8 mouse cellular contexts compared by ENCODE assay signal in genomic region chr12:32378528-32379295, GRCm38 (mm10). TPM values are rescaled to one million over a fixed set of nuclear protein-coding genes. Genes with fewer than 3 reads are reported as not detected.
A peak's percentile ranks its signal among the peaks of the same experiment; 100 is the strongest.
DNase-seq lines count a peak whose midpoint lies in the region; ATAC-seq and TF ChIP-seq lines count a peak whose summit lies in the region.

Gene Ccdc71l, plus strand, starts transcription at chr12:32378704.

- peaks cover 25% of the 10 kb centered on the region for H3K4me1 ChIP-seq in forebrain, embryonic 15.5 days
- peaks cover 7% of the 10 kb centered on the region; the same call in 1 of the 2 replicates for H3K4me1 ChIP-seq in lung, embryonic 14.5 days (ENCODE audit: insufficient read depth)
- no peaks in the 10 kb centered on the region for H3K4me1 ChIP-seq in olfactory bulb, adult 2 months (ENCODE audit: control insufficient read depth, insufficient read depth, low read length)
- H3K4me1 ChIP-seq in thymus, adult 2 months (replicated peaks; ENCODE audit: control insufficient read depth, insufficient read depth, low read length) = peaks cover 5% of the 10 kb centered on the region

- H3K4me2 ChIP-seq in forebrain, embryonic 15.5 days (replicated peaks) = peak within 1 kb of the TSS; percentile 77
- H3K4me2 ChIP-seq in lung, embryonic 14.5 days = peak within 1 kb of the TSS; percentile 82

- H3K27me3 ChIP-seq in forebrain, embryonic 15.5 days = no peaks in the 10 kb centered on the region
- no peaks in the 10 kb centered on the region for H3K27me3 ChIP-seq in lung, embryonic 14.5 days (ENCODE audit: insufficient read depth, low read length)
- H3K27me3 ChIP-seq in thymus, adult 2 months (ENCODE audit: control insufficient read depth, insufficient read depth, low read length) = no peaks in the 10 kb centered on the region

- peak; percentile 57; the same call in 1 of the 2 replicates for TF ChIP-seq POLR2A in olfactory bulb, adult 2 months (IDR thresholded peaks at IDR 0.05; ENCODE audit: insufficient read depth, low read depth, low read length)
- TF ChIP-seq POLR2A in thymus, adult 2 months (IDR thresholded peaks at IDR 0.05; ENCODE audit: control insufficient read depth, extremely low read depth, insufficient read depth, low read length, poor library complexity) = peak; percentile 88

- under 1% methylated on average over 71 of the region's 78 CpGs for WGBS in forebrain, embryonic 15.5 days
- under 1% methylated on average over 73 of the region's 78 CpGs for WGBS in lung, embryonic 14.5 days
- under 1% methylated on average over 75 of the region's 78 CpGs for WGBS in olfactory bulb, adult 2 months
- under 1% methylated on average over 77 of the region's 78 CpGs for WGBS in thymus, adult 2 months

- peak; percentile 89 for DNase-seq in ES-CJ7 (ENCODE audit: low read depth, low spot score)
- peak; percentile 85 for DNase-seq in cerebellum, adult 11-12 months
- DNase-seq in heart, postnatal 25 days (ENCODE audit: low spot score) = peak; percentile 71
- DNase-seq in layer of hippocampus, adult 2 months (ENCODE audit: low spot score in 2 of 2) = peak; percentile 77 to 83
- peak; percentile 90 for DNase-seq in lung, embryonic 14.5 days
- DNase-seq in thymus, adult 2 months = peak; percentile 86

- peak within 1 kb of the TSS; percentile 97 for H3K27ac ChIP-seq in forebrain, embryonic 15.5 days (replicated peaks)
- peak within 1 kb of the TSS; percentile 98 for H3K27ac ChIP-seq in layer of hippocampus, adult 2 months
- peak within 1 kb of the TSS; percentile 96 for H3K27ac ChIP-seq in lung, embryonic 14.5 days (ENCODE audit: low read depth)
- peak within 1 kb of the TSS; percentile 56 for H3K27ac ChIP-seq in olfactory bulb, adult 2 months (ENCODE audit: insufficient read depth, low read depth, low read length)
- H3K27ac ChIP-seq in thymus, adult 2 months (ENCODE audit: control insufficient read depth, insufficient read depth, low read length) = peak within 1 kb of the TSS; percentile 53

- H3K9ac ChIP-seq in forebrain, embryonic 15.5 days (replicated peaks) = peak within 1 kb of the TSS; percentile 98
- H3K9ac ChIP-seq in lung, embryonic 14.5 days = peak within 1 kb of the TSS; percentile 89

- TF ChIP-seq CTCF in layer of hippocampus, adult 2 months (conservative IDR thresholded peaks at IDR 0.05) = no peak
- no peak for TF ChIP-seq CTCF in lung, embryonic 14.5 days (IDR thresholded peaks at IDR 0.05; ENCODE audit: low read depth)
- TF ChIP-seq CTCF in olfactory bulb, adult 2 months (IDR thresholded peaks at IDR 0.05; ENCODE audit: insufficient read depth, low read depth, low read length) = no peak
- no peak; the same call in 1 of the 2 replicates for TF ChIP-seq CTCF in thymus, adult 2 months (IDR thresholded peaks at IDR 0.05; ENCODE audit: borderline replicate concordance, control insufficient read depth, extremely low read depth, insufficient read depth, low read length, poor library complexity)

- no peaks in the 10 kb centered on the region for H3K36me3 ChIP-seq in forebrain, embryonic 15.5 days
- H3K36me3 ChIP-seq in lung, embryonic 14.5 days (ENCODE audit: insufficient read depth) = peaks cover 4% of the 10 kb centered on the region; the same call in 1 of the 2 replicates
- H3K36me3 ChIP-seq in thymus, adult 2 months (ENCODE audit: control insufficient read depth, insufficient read depth, low read length) = no peaks in the 10 kb centered on the region

- no peaks in the 10 kb centered on the region for H3K9me3 ChIP-seq in forebrain, embryonic 15.5 days
- H3K9me3 ChIP-seq in lung, embryonic 14.5 days (ENCODE audit: low read depth, low read length) = no peaks in the 10 kb centered on the region

- ATAC-seq in forebrain, embryonic 15.5 days (replicated peaks) = peak; percentile 92
- ATAC-seq in lung, embryonic 14.5 days (ENCODE audit: insufficient read depth) = peak; percentile 93

- intact Hi-C loops in heart, postnatal 25 days (cut with DNase I) = loop anchor here (1.0 to 10.0 kb wide), 2 partner anchors 86 to 404 kb away; no protein-coding TSS in a partner anchor

- peak within 1 kb of the TSS; percentile 98 for H3K4me3 ChIP-seq in forebrain, embryonic 15.5 days
- H3K4me3 ChIP-seq in layer of hippocampus, adult 2 months = peak within 1 kb of the TSS; percentile 90
- peak within 1 kb of the TSS; percentile 78 for H3K4me3 ChIP-seq in lung, embryonic 14.5 days (ENCODE audit: low read depth, low read length)
- H3K4me3 ChIP-seq in olfactory bulb, adult 2 months (ENCODE audit: insufficient read depth, low read depth, low read length) = peak within 1 kb of the TSS; percentile 83
- peak within 1 kb of the TSS; percentile 89 for H3K4me3 ChIP-seq in thymus, adult 2 months (ENCODE audit: control insufficient read depth, insufficient read depth, low read length)

RNA-seq across cellular contexts. Expression of gene Ccdc71l, which starts in this region (rescaled TPM):
- polyA plus RNA-seq in forebrain, embryonic 15.5 days (2015; fragmentation: Nextera tagmentation; extraction: Ambion mirVana) = 5.1 and 5.7 TPM in 2 replicates
- total RNA-seq in heart, postnatal 25 days (2021) = 10 to 100 TPM; 10.3 to 11.4 TPM
- total RNA-seq in layer of hippocampus, adult 2 months (2021) = 10 to 100 TPM; 30.9 to 33.0 TPM
- polyA plus RNA-seq in lung, embryonic 14.5 days (2014; fragmentation: Nextera tagmentation; extraction: Ambion mirVana) = 4.6 and 5.2 TPM in 2 replicates
- not detected in 2 replicates for polyA plus RNA-seq in olfactory bulb, adult 2 months (2012; ENCODE audit: insufficient read depth, insufficient read length, low replicate concordance, missing spikeins)
- 21.3 and 33.6 TPM in 2 replicates for polyA plus RNA-seq in thymus, adult 2 months (2012; rRNA removed)

Comparison
In these comparisons a context has a peak if more than half of its experiments do, and no peak if none do; other contexts are left out.
1. Peak in every context shown above with its lines: DNase-seq, ATAC-seq, H3K4me3 ChIP-seq and H3K27ac ChIP-seq.